In the genomic region with DNA sequence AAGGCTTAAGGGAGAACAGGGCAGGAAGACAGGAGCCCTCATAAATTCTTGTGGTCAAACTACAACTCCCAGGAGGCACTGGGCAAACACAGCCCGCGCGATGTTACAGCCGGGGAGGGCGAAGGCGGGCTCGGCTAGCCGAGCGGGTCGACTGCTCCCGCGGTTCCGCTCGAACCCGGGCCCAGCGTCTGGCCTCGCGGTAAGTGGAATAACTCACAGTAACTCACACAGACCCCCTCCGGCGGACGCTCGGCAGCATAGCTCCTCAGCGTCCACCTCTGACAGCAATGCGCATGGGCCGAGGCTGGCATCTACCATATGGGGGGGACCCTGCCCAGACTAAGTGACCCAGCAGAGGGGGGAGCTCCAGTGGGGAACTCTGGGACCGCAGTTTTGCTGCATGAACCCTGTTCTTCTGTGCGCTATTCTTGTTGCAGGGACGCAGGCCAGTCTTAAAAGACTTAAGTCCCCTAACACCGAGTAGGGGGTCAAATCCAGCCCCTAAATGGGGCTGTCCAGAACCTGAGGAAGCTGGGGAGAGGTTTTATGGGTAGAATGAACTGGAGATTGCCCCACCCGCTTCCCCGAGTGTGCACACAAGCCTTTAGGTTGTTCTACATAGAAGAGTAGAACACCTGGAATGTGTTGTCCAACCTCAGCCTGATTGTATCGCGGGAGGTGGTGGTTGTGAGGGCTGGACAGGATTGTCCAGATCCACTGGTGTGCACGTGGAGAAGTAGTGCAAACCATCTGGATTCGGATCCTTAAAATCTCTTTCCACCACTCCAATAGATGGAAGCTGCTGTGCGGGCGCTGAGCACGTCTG, we compare ENCODE assay signal across 8 mouse cellular contexts. TPM values are rescaled to one million over a fixed set of nuclear protein-coding genes. Genes with fewer than 3 reads are reported as not detected.
DNase-seq lines count a peak whose midpoint lies in the region; ATAC-seq and TF ChIP-seq lines count a peak whose summit lies in the region.

A gene (plus strand): TSS at position 112 of the 826 bp plus-strand sequence.

- ATAC-seq in forebrain, embryonic 12.5 days (ENCODE audit: low FRiP score), result peak; percentile 91
- peak; percentile 90 for ATAC-seq in heart, postnatal 0 days (ENCODE audit: insufficient read depth, low read depth)
- ATAC-seq in liver, embryonic 16.5 days (ENCODE audit: low read depth), result peak; percentile 82
- ATAC-seq in neural tube, embryonic 14.5 days (ENCODE audit: low read depth), result peak; percentile 87

- no peak; the same call in 1 of the 2 replicates for TF ChIP-seq RAD21 in CH12.LX (IDR thresholded peaks at IDR 0.05; ENCODE audit: low read depth, low read length)

- 7% methylated on average over 38 of the region's 38 CpGs for WGBS in forebrain, embryonic 12.5 days
- 7% methylated on average over 38 of the region's 38 CpGs for WGBS in heart, postnatal 0 days
- WGBS in liver, embryonic 16.5 days (ENCODE audit: insufficient replicate concordance), result 7% methylated on average over 38 of the region's 38 CpGs
- WGBS in neural tube, embryonic 14.5 days, result 7% methylated on average over 38 of the region's 38 CpGs

- peak within 1 kb of the TSS; percentile 94 for H3K9ac ChIP-seq in CH12.LX (ENCODE audit: insufficient read depth, low read depth)
- peak within 1 kb of the TSS; percentile 81 for H3K9ac ChIP-seq in forebrain, embryonic 12.5 days
- H3K9ac ChIP-seq in heart, postnatal 0 days (replicated peaks; ENCODE audit: low read depth, low read length), result peak within 1 kb of the TSS; percentile 90
- H3K9ac ChIP-seq in liver, embryonic 16.5 days (ENCODE audit: low read depth, low read length), result peak within 1 kb of the TSS; percentile 94
- H3K9ac ChIP-seq in neural tube, embryonic 14.5 days (replicated peaks; ENCODE audit: low read depth, low read length), result peak within 1 kb of the TSS; percentile 72

- no peak within 1 kb of the TSS for H3K27ac ChIP-seq in CH12.LX (ENCODE audit: insufficient read depth, low read depth)
- H3K27ac ChIP-seq in forebrain, embryonic 12.5 days, result peak within 1 kb of the TSS; percentile 68
- peak within 1 kb of the TSS; percentile 77 for H3K27ac ChIP-seq in heart, postnatal 0 days (ENCODE audit: low read depth)
- peak within 1 kb of the TSS; percentile 86 for H3K27ac ChIP-seq in liver, embryonic 16.5 days (ENCODE audit: low read length)
- H3K27ac ChIP-seq in neural tube, embryonic 14.5 days (ENCODE audit: low read depth, low read length), result peak within 1 kb of the TSS; percentile 84

- peaks cover 7 to 14% of the 10 kb centered on the region in 2 experiments; a peak in 3 of 4 replicates for H3K4me1 ChIP-seq in CH12.LX (ENCODE audit: control insufficient read depth in 1 of 2, insufficient read depth in 2 of 2)
- peaks cover 11% of the 10 kb centered on the region for H3K4me1 ChIP-seq in forebrain, embryonic 12.5 days
- peaks cover 7% of the 10 kb centered on the region; the same call in 1 of the 2 replicates for H3K4me1 ChIP-seq in heart, postnatal 0 days (ENCODE audit: control insufficient read depth, insufficient read depth)
- peaks cover 31% of the 10 kb centered on the region for H3K4me1 ChIP-seq in liver, embryonic 16.5 days (ENCODE audit: control insufficient read depth, low read depth, low read length)
- H3K4me1 ChIP-seq in neural tube, embryonic 14.5 days (ENCODE audit: control insufficient read depth, insufficient read depth, low read length), result 0 out of 2 replicates have a peak, but pooled peaks cover 8% of the 10 kb centered on the region

- TF ChIP-seq EP300 in CH12.LX (IDR thresholded peaks at IDR 0.05; ENCODE audit: low read length), result no peak
- TF ChIP-seq EP300 in heart, postnatal 0 days (IDR thresholded peaks at IDR 0.05; ENCODE audit: low read depth), result no peak

- H3K4me3 ChIP-seq in CH12.LX (replicated peaks in 1 of 3; ENCODE audit: low read depth in 2 of 3, low read length in 2 of 3, poor library complexity in 1 of 3), result peak within 1 kb of the TSS; percentile 60 to 80 (median 71)
- peak within 1 kb of the TSS; percentile 76 for H3K4me3 ChIP-seq in forebrain, embryonic 12.5 days (replicated peaks)
- H3K4me3 ChIP-seq in heart, postnatal 0 days (ENCODE audit: low read depth, low read length), result peak within 1 kb of the TSS; percentile 82
- H3K4me3 ChIP-seq in liver, embryonic 16.5 days (ENCODE audit: low read depth, low read length), result peak within 1 kb of the TSS; percentile 87
- H3K4me3 ChIP-seq in neural tube, embryonic 14.5 days (ENCODE audit: low read depth, low read length), result peak within 1 kb of the TSS; percentile 51

- dilution Hi-C loops in CH12.LX (cut with MboI; ENCODE audit: extremely low pct_ligation_motif_present, extremely low pct_unique_long_range_greater_than_20kb, low sequenced_read_pairs), result no loop called here

- peak within 1 kb of the TSS; percentile 75 for H3K4me2 ChIP-seq in CH12.LX (ENCODE audit: insufficient read depth, low read depth, poor library complexity, severe bottlenecking)
- H3K4me2 ChIP-seq in forebrain, embryonic 12.5 days, result peak within 1 kb of the TSS; percentile 86
- peak within 1 kb of the TSS; percentile 74 for H3K4me2 ChIP-seq in heart, postnatal 0 days (ENCODE audit: low read depth, low read length)
- H3K4me2 ChIP-seq in liver, embryonic 16.5 days (ENCODE audit: low read depth, low read length), result peak within 1 kb of the TSS; percentile 86
- H3K4me2 ChIP-seq in neural tube, embryonic 14.5 days (ENCODE audit: low read depth, low read length), result peak within 1 kb of the TSS; percentile 68

- peak; percentile 85 for TF ChIP-seq POLR2A in CH12.LX (IDR thresholded peaks at IDR 0.05; ENCODE audit: low read depth, low read length)

- in situ Hi-C loops in CH12.LX (cut with MboI; ENCODE audit: low pct_ligation_motif_present, low pct_unique_long_range_greater_than_20kb, low sequenced_read_pairs), result no loop called here

- no peak; a peak in 1 of 4 replicates for TF ChIP-seq CTCF in CH12.LX (conservative IDR thresholded peaks at IDR 0.05 in 1 of 2, IDR thresholded peaks at IDR 0.05 in 1 of 2; ENCODE audit: low read depth in 2 of 2, low read length in 2 of 2)
- TF ChIP-seq CTCF in heart, postnatal 0 days (IDR thresholded peaks at IDR 0.05; ENCODE audit: low read depth), result peak; percentile 9; the same call in 1 of the 2 replicates

- H3K9me3 ChIP-seq in CH12.LX (replicated peaks; ENCODE audit: low read length), result no peaks in the 10 kb centered on the region
- H3K9me3 ChIP-seq in forebrain, embryonic 12.5 days, result no peaks in the 10 kb centered on the region
- H3K9me3 ChIP-seq in heart, postnatal 0 days (replicated peaks; ENCODE audit: control insufficient read depth, low read length), result no peaks in the 10 kb centered on the region
- H3K9me3 ChIP-seq in liver, embryonic 16.5 days (replicated peaks; ENCODE audit: control insufficient read depth, low read length), result no peaks in the 10 kb centered on the region
- no peaks in the 10 kb centered on the region for H3K9me3 ChIP-seq in neural tube, embryonic 14.5 days (ENCODE audit: control insufficient read depth, low read length)

- no peaks in the 10 kb centered on the region for H3K27me3 ChIP-seq in CH12.LX (replicated peaks)
- H3K27me3 ChIP-seq in forebrain, embryonic 12.5 days, result no peaks in the 10 kb centered on the region
- H3K27me3 ChIP-seq in heart, postnatal 0 days (ENCODE audit: control insufficient read depth, insufficient read depth, low read length), result no peaks in the 10 kb centered on the region
- H3K27me3 ChIP-seq in liver, embryonic 16.5 days (ENCODE audit: control insufficient read depth, insufficient read depth, low read depth, low read length), result no peaks in the 10 kb centered on the region
- H3K27me3 ChIP-seq in neural tube, embryonic 14.5 days (ENCODE audit: control insufficient read depth, insufficient read depth, low read length), result no peaks in the 10 kb centered on the region

- DNase-seq in CH12.LX (ENCODE audit: extremely low read depth), result peak; percentile 87
- DNase-seq in c-Kit-positive CD71-positive TER-119-negative erythroid progenitor cells, embryonic 14.5 days (ENCODE audit: low read depth), result peak; percentile 70
- DNase-seq in heart, postnatal 0 days (ENCODE audit: low spot score), result peak; percentile 76
- DNase-seq in kidney, postnatal 4 days, result peak; percentile 84 to 92
- DNase-seq in testis, postnatal 10 days (ENCODE audit: low spot score), result peak; percentile 87

- peaks cover 38 to 42% of the 10 kb centered on the region in 2 experiments for H3K36me3 ChIP-seq in CH12.LX (replicated peaks in 1 of 2; ENCODE audit: control insufficient read depth in 1 of 2, insufficient read depth in 1 of 2, low read length in 1 of 2)
- H3K36me3 ChIP-seq in forebrain, embryonic 12.5 days (replicated peaks), result peaks cover 40% of the 10 kb centered on the region
- peaks cover 41% of the 10 kb centered on the region for H3K36me3 ChIP-seq in heart, postnatal 0 days (replicated peaks; ENCODE audit: control insufficient read depth, insufficient read depth, low read length)
- peaks cover 33% of the 10 kb centered on the region for H3K36me3 ChIP-seq in liver, embryonic 16.5 days (ENCODE audit: control insufficient read depth, insufficient read depth)
- peaks cover 14% of the 10 kb centered on the region for H3K36me3 ChIP-seq in neural tube, embryonic 14.5 days (ENCODE audit: control insufficient read depth, insufficient read depth, low read length)

- no peaks in the 10 kb centered on the region for H3K79me2 ChIP-seq in CH12.LX (replicated peaks; ENCODE audit: control insufficient read depth, extremely low read depth, insufficient read depth, poor library complexity, severe bottlenecking)

TF ChIP-seq in CH12.LX, 34 proteins besides CTCF, POLR2A, EP300 and RAD21 (continues in another document):
- TF ChIP-seq SIN3A (IDR thresholded peaks at IDR 0.05; ENCODE audit: low read length), result no peak
- TF ChIP-seq JUND (conservative IDR thresholded peaks at IDR 0.05; ENCODE audit: low read depth, low read length), result no peak
- no peak for TF ChIP-seq MAFK (IDR thresholded peaks at IDR 0.05; ENCODE audit: insufficient replicate concordance, low read length)
- no peak for TF ChIP-seq ZC3H11A (IDR thresholded peaks at IDR 0.05; ENCODE audit: low read depth, low read length)
- TF ChIP-seq ETS1 (conservative IDR thresholded peaks at IDR 0.05; ENCODE audit: low read depth, low read length), result no peak
- TF ChIP-seq POLR2AphosphoS2 (IDR thresholded peaks at IDR 0.05; ENCODE audit: low read depth, low read length), result no peak; the same call in 1 of the 2 replicates
- TF ChIP-seq MYC (IDR thresholded peaks at IDR 0.05; ENCODE audit: low read depth, low read length), result no peak
- peak; percentile 71 for TF ChIP-seq ELF1 (IDR thresholded peaks at IDR 0.05; ENCODE audit: low read depth, low read length)

RNA-seq across cellular contexts. Expression of the gene that starts here (rescaled TPM):
- total RNA-seq in CH12.LX (2012; rRNA removed), result 37.1 and 38.4 TPM in 2 replicates
- total RNA-seq in CH12.LX (2014; rRNA removed), result 54.9 and 61.8 TPM in 2 replicates
- polyA plus RNA-seq in CH12.LX (2012; ENCODE audit: insufficient read length, low read depth), result 60.0 and 62.7 TPM in 2 replicates
- 89.2 and 92.8 TPM in 2 replicates for polyA plus RNA-seq in forebrain, embryonic 12.5 days (2016; fragmentation: Nextera tagmentation; extraction: Ambion mirVana)
- 117 and 196 TPM in 2 replicates for total RNA-seq in heart, postnatal 0 days (2014; rRNA removed; ENCODE audit: low replicate concordance)
- 128 and 131 TPM in 2 replicates for polyA plus RNA-seq in heart, postnatal 0 days (2015; fragmentation: Nextera tagmentation; extraction: Ambion mirVana)
- 45.9 and 51.1 TPM in 2 replicates for polyA plus RNA-seq in liver, embryonic 16.5 days (2015; fragmentation: Nextera tagmentation; extraction: Ambion mirVana)
- 58.0 and 65.8 TPM in 2 replicates for polyA plus RNA-seq in neural tube, embryonic 14.5 days (2014; fragmentation: Nextera tagmentation; extraction: Ambion mirVana)
